Mouse (Mus musculus) forebrain, embryonic 16.5 days (tissue): ENCODE results near the gene Cryba4. TPM values are rescaled to one million over a fixed set of nuclear protein-coding genes. Genes with fewer than 3 reads are reported as not detected.

Experiments used
- ATAC-seq: fragments of 200-750 bp; cut with Nextera tagmentation; 2 replicates; pipeline ENCODE4 v1.8.0; 2017; ENCODE audit warnings: mild to moderate bottlenecking, moderate library complexity
- H3K27ac ChIP-seq: fragments of 300-500 bp; sonication (generic); 2 replicates; pipeline ENCODE4 v1.5.1; 2014; ENCODE audit warnings: low read length, control low read depth
- H3K27me3 ChIP-seq: fragments of 300-500 bp; sonication (generic); replicated peaks from 2 replicates; pipeline ENCODE4 v1.6.1; 2014; ENCODE audit warnings: low read length; ENCODE audit not compliant: control insufficient read depth, insufficient read depth
- H3K36me3 ChIP-seq: fragments of 300-500 bp; sonication (generic); 2 replicates; pipeline ENCODE4 v1.6.1; 2014; ENCODE audit not compliant: control insufficient read depth, insufficient read depth
- H3K4me1 ChIP-seq: fragments of 300-500 bp; sonication (generic); replicated peaks from 2 replicates; pipeline ENCODE4 v1.6.1; 2014; ENCODE audit warnings: low read length; ENCODE audit not compliant: control insufficient read depth, insufficient read depth
- H3K4me2 ChIP-seq: fragments of 300-500 bp; sonication (generic); 2 replicates; pipeline ENCODE4 v1.6.1; 2014; ENCODE audit warnings: mild to moderate bottlenecking, low read length, control low read depth
- H3K4me3 ChIP-seq: fragments of 300-500 bp; sonication (generic); replicated peaks from 2 replicates; pipeline ENCODE4 v1.5.1; 2014; ENCODE audit warnings: mild to moderate bottlenecking, low read length, control low read depth
- H3K9ac ChIP-seq: fragments of 300-500 bp; sonication (generic); replicated peaks from 2 replicates; pipeline ENCODE4 v1.6.1; 2014; ENCODE audit warnings: low read depth, low read length, control low read depth
- H3K9me3 ChIP-seq: fragments of 300-500 bp; sonication (generic); 2 replicates; pipeline ENCODE4 v1.6.1; 2016; ENCODE audit warnings: low read length; ENCODE audit not compliant: control insufficient read depth
- WGBS: fragments of 180-500 bp; shearing (Covaris S2); extraction: QIAGEN DNeasy Blood & Tissue Kit; methylation state at CpG from one replicate; pipeline ENCODE4 v1.1.7; 2014; 5-methylcytosine and 5-hydroxymethylcytosine counted together
- polyA plus RNA-seq: library from polyadenylated mRNA; unstranded; fragments of >200 nt; fragmentation: Nextera tagmentation; extraction: Ambion mirVana; gene quantifications from 2 replicates; pipeline ENCODE4 v1.2.1, GENCODE M21; 2015

The Cryba4 gene
- polyA plus RNA-seq, 1 experiment from 2014 or later: 1.4 TPM

- Histone ChIP-seq H3K9ac (peak overlapping the region; percentile 45), H3K27ac (peak overlapping the region; percentile 59)
- WGBS: 22% methylated on average over 9 of the region's 9 CpGs
These were observed 36.5 kb downstream of the Cryba4 start for GRCm38 (mm10) chr5:112215801-112216251.

GRCm38 (mm10) chr5:112215291-112215751, 37.0 kb downstream of the Cryba4 start:
- WGBS: 5% methylated on average over 12 of the region's 12 CpGs
- peak; percentile 5; the same call in 1 of the 2 replicates for ATAC-seq
- Histone ChIP-seq H3K4me1 (peaks cover 48% of the 10 kb centered on the region), H3K4me3 (peak overlapping the region; percentile 3; the same call in 1 of the 2 replicates), H3K27ac (peak overlapping the region; percentile 59), H3K27me3 (no peaks in the 10 kb centered on the region), H3K4me2 (peak overlapping the region; percentile 35), H3K36me3 (peaks cover 3% of the 10 kb centered on the region; the same call in 1 of the 2 replicates), H3K9ac (peak overlapping the region; percentile 45), H3K9me3 (no peaks in the 10 kb centered on the region)

More at GRCm38 (mm10) chr5:112215801-112216251, 36.5 kb downstream of the Cryba4 start:
- H3K4me3 ChIP-seq: peak overlapping the region; percentile 3; the same call in 1 of the 2 replicates
- H3K27me3 ChIP-seq: no peaks in the 10 kb centered on the region
- peak overlapping the region; percentile 35 for H3K4me2 ChIP-seq
- no peak for ATAC-seq
- peaks cover 49% of the 10 kb centered on the region for H3K4me1 ChIP-seq
- H3K9me3 ChIP-seq: no peaks in the 10 kb centered on the region
- H3K36me3 ChIP-seq: peaks cover 3% of the 10 kb centered on the region; the same call in 1 of the 2 replicates

- Histone ChIP-seq H3K36me3 (peaks cover 3% of the 10 kb centered on the region; the same call in 1 of the 2 replicates), H3K4me3 (no peak overlapping the region), H3K27ac (peak overlapping the region; percentile 70), H3K4me2 (peak overlapping the region; percentile 35), H3K9ac (peak overlapping the region; percentile 46), H3K9me3 (no peaks in the 10 kb centered on the region), H3K4me1 (peaks cover 49% of the 10 kb centered on the region), H3K27me3 (no peaks in the 10 kb centered on the region)
- 1% methylated on average over 10 of the region's 10 CpGs for WGBS
- peak; percentile 24 for ATAC-seq
These were observed 37.9 kb downstream of the Cryba4 start for GRCm38 (mm10) chr5:112214419-112214818.

- peak overlapping the region; percentile 70 for H3K27ac ChIP-seq
These were observed 38.7 kb downstream of the Cryba4 start for GRCm38 (mm10) chr5:112213331-112214240.

GRCm38 (mm10) chr5:112212711-112213264, 39.5 kb downstream of the Cryba4 start:
- ATAC-seq: no peak
- 46% methylated on average over 6 of the region's 6 CpGs for WGBS

More at GRCm38 (mm10) chr5:112213331-112214240, 38.7 kb downstream of the Cryba4 start:
- 16% methylated on average over 19 of the region's 19 CpGs for WGBS
- Histone ChIP-seq H3K36me3 (no peaks in the 10 kb centered on the region), H3K4me2 (peak overlapping the region; percentile 35), H3K9ac (peak overlapping the region; percentile 46), H3K4me3 (no peak overlapping the region), H3K27me3 (no peaks in the 10 kb centered on the region), H3K4me1 (peaks cover 49% of the 10 kb centered on the region), H3K9me3 (no peaks in the 10 kb centered on the region)
- ATAC-seq: peak; percentile 46

GRCm38 (mm10) chr5:112211911-112212310, 40.4 kb downstream of the Cryba4 start:
- no peaks in the 10 kb centered on the region for H3K27me3 ChIP-seq
- H3K4me2 ChIP-seq: no peak overlapping the region
- no peak for ATAC-seq
- H3K4me1 ChIP-seq: peaks cover 39% of the 10 kb centered on the region
- no peak overlapping the region for H3K9ac ChIP-seq
- H3K4me3 ChIP-seq: no peak overlapping the region
- no peak overlapping the region for H3K27ac ChIP-seq
- H3K36me3 ChIP-seq: no peaks in the 10 kb centered on the region
- WGBS: 86% methylated on average over 7 of the region's 7 CpGs
- no peaks in the 10 kb centered on the region for H3K9me3 ChIP-seq

More at GRCm38 (mm10) chr5:112212711-112213264, 39.5 kb downstream of the Cryba4 start:
- Histone ChIP-seq H3K36me3 (no peaks in the 10 kb centered on the region), H3K4me3 (no peak overlapping the region), H3K4me2 (no peak overlapping the region; the same call in 1 of the 2 replicates), H3K4me1 (peaks cover 46% of the 10 kb centered on the region), H3K9me3 (no peaks in the 10 kb centered on the region), H3K27ac (0 out of 2 replicates have a peak overlapping the region, but pooled peaks have one; percentile 24), H3K27me3 (no peaks in the 10 kb centered on the region), H3K9ac (no peak overlapping the region)

GRCm38 (mm10) chr5:112210104-112210503, 42.2 kb downstream of the Cryba4 start:
- Histone ChIP-seq H3K27ac (no peak overlapping the region), H3K4me3 (no peak overlapping the region), H3K36me3 (no peaks in the 10 kb centered on the region), H3K4me2 (no peak overlapping the region), H3K9ac (no peak overlapping the region), H3K4me1 (peaks cover 27% of the 10 kb centered on the region), H3K9me3 (no peaks in the 10 kb centered on the region), H3K27me3 (no peaks in the 10 kb centered on the region)
- 26% methylated on average over 8 of the region's 8 CpGs for WGBS
- peak; percentile 34 for ATAC-seq

GRCm38 (mm10) chr5:112208321-112208720, 44.0 kb downstream of the Cryba4 start:
- H3K27ac ChIP-seq: no peak overlapping the region
- H3K9me3 ChIP-seq: no peaks in the 10 kb centered on the region
- peaks cover 9% of the 10 kb centered on the region for H3K4me1 ChIP-seq
- no peak overlapping the region for H3K4me2 ChIP-seq
- WGBS: 66% methylated on average over 4 of the region's 4 CpGs
- no peaks in the 10 kb centered on the region for H3K36me3 ChIP-seq
- ATAC-seq: no peak
- no peak overlapping the region for H3K9ac ChIP-seq
- no peaks in the 10 kb centered on the region for H3K27me3 ChIP-seq
- H3K4me3 ChIP-seq: no peak overlapping the region
